Mouse (Mus musculus) intestine, embryonic 14.5 days (tissue): ENCODE results near the gene Lrwd1. TPM values are rescaled to one million over a fixed set of nuclear protein-coding genes. Genes with fewer than 3 reads are reported as not detected.
A peak's percentile ranks its signal among the peaks of the same experiment; 100 is the strongest.

Experiments
- ATAC-seq: fragments of 200-750 bp; cut with Nextera tagmentation; replicated peaks from 2 replicates; pipeline ENCODE4 v1.8.0; 2017; ENCODE audit warnings: low read depth, moderate number of reproducible peaks, moderate TSS enrichment, moderate library complexity; ENCODE audit not compliant: low FRiP score, low TSS enrichment
- DNase-seq: peaks from one replicate; pipeline ENCODE4 v3.0.0-alpha.2; 2018; ENCODE audit warnings: low spot score
- H3K27ac ChIP-seq: fragments of 300-500 bp; sonication (generic); 2 replicates; pipeline ENCODE4 v1.5.1; 2014; ENCODE audit warnings: low read depth, mild to moderate bottlenecking, control low read depth
- H3K27me3 ChIP-seq: fragments of 300-500 bp; sonication (generic); replicated peaks from 2 replicates; pipeline ENCODE4 v1.6.1; 2014; ENCODE audit warnings: low read length, control low read depth; ENCODE audit not compliant: control insufficient read depth, insufficient read depth
- H3K36me3 ChIP-seq: fragments of 300-500 bp; sonication (generic); 2 replicates; pipeline ENCODE4 v1.6.1; 2014; ENCODE audit warnings: low read length, control low read depth; ENCODE audit not compliant: control insufficient read depth, insufficient read depth
- H3K4me1 ChIP-seq: fragments of 300-500 bp; sonication (generic); replicated peaks from 2 replicates; pipeline ENCODE4 v1.6.1; 2014; ENCODE audit warnings: low read length, control low read depth, mixed read lengths; ENCODE audit not compliant: control insufficient read depth, insufficient read depth
- H3K4me2 ChIP-seq: fragments of 300-500 bp; sonication (generic); 2 replicates; pipeline ENCODE4 v1.6.1; 2014; ENCODE audit warnings: low read length
- H3K4me3 ChIP-seq: fragments of 300-500 bp; sonication (generic); 2 replicates; pipeline ENCODE4 v1.5.1; 2014; ENCODE audit warnings: low read depth, low read length, control low read depth, mixed read lengths
- H3K9ac ChIP-seq: fragments of 300-500 bp; sonication (generic); 2 replicates; pipeline ENCODE4 v1.6.1; 2014; ENCODE audit warnings: mild to moderate bottlenecking, low read length
- H3K9me3 ChIP-seq: fragments of 300-500 bp; sonication (generic); 2 replicates; pipeline ENCODE4 v1.6.1; 2016; ENCODE audit warnings: low read length, control low read depth; ENCODE audit not compliant: control insufficient read depth
- WGBS: fragments of 180-500 bp; shearing (Covaris S2); extraction: QIAGEN DNeasy Blood & Tissue Kit; methylation state at CpG from one replicate; pipeline ENCODE4 v1.1.7; 2014; 5-methylcytosine and 5-hydroxymethylcytosine counted together
- polyA plus RNA-seq: library from polyadenylated mRNA; unstranded; fragments of >200 nt; fragmentation: Nextera tagmentation; extraction: Ambion mirVana; gene quantifications from 2 replicates; pipeline ENCODE4 v1.2.1, GENCODE M21; 2014

The Lrwd1 gene
- polyA plus RNA-seq, 1 experiment from 2014 or later, result 33.7 TPM

DNA sequence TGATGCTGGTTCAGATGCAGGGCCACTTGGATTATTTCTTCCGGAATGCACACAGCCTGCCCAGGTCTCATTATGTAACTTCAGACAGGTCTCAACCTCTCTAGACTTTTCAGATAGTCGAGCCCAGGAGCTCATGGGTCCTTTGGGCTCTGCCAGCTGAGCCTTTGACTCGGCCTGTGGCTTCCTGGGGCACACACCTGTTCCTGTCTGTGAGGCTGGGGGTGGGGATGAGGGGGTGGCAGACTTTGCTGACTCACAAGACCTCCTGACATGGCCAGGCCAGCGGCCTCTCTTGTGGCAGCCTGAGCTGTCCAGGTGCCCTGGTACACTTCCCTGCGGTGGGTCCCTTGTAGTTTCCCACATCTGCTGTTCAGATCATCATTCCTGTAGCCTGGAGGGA, 43.9 kb downstream of the Lrwd1 start:
- 72% methylated on average over 5 of the region's 5 CpGs for WGBS
- Histone ChIP-seq H3K27ac (no peak overlapping the region), H3K9me3 (no peaks in the 10 kb centered on the region), H3K36me3 (peaks cover 8% of the 10 kb centered on the region; the same call in 1 of the 2 replicates), H3K4me1 (no peaks in the 10 kb centered on the region), H3K4me2 (no peak overlapping the region), H3K4me3 (no peak overlapping the region), H3K27me3 (no peaks in the 10 kb centered on the region), H3K9ac (no peak overlapping the region)
- ATAC-seq (no peak), DNase-seq (no peak)

- no peak overlapping the region for H3K9ac ChIP-seq
- no peaks in the 10 kb centered on the region for H3K27me3 ChIP-seq
- 0 out of 2 replicates have a peak, but pooled peaks cover 3% of the 10 kb centered on the region for H3K4me1 ChIP-seq
- no peak overlapping the region for H3K4me2 ChIP-seq
- H3K27ac ChIP-seq, result no peak overlapping the region
- no peak overlapping the region for H3K4me3 ChIP-seq
- WGBS, result 24% methylated on average over 14 of the region's 14 CpGs
- no peaks in the 10 kb centered on the region for H3K9me3 ChIP-seq
- ATAC-seq, result no peak
- H3K36me3 ChIP-seq, result peaks cover 8% of the 10 kb centered on the region; the same call in 1 of the 2 replicates
- DNase-seq, result no peak
Observed at GRCm38 (mm10) chr5:136088821-136089575, 46.9 kb downstream of the Lrwd1 start.

DNA sequence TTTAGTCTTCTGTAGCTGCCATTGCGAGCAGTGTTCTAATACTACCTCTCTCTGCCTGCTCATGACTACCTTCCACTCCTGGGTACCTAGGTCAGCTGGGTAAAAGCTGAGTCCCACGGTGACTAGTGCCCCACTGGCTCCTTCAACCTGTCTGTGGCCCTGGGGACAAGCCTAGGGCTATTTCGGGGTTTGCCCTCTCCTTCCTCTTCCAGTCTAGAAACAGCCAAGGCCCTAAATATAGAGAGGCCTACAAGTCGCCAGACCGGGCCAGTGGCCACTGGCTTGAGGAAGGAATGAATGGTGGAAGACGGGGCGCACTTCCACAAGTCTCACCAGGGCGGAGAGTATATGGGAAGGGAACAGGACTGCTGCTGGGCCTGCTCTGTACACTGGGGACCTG, 49.6 kb downstream of the Lrwd1 start:
- no peak for ATAC-seq
- 86% methylated on average over 8 of the region's 8 CpGs for WGBS

GRCm38 (mm10) chr5:136084891-136085651, 50.8 kb downstream of the Lrwd1 start:
- 0 out of 2 replicates have a peak, but pooled peaks cover 3% of the 10 kb centered on the region for H3K4me1 ChIP-seq
- no peaks in the 10 kb centered on the region for H3K27me3 ChIP-seq
- DNase-seq (peak; percentile 71), ATAC-seq (no peak; the same call in 1 of the 2 replicates)
- peak overlapping the region; percentile 63 for H3K4me3 ChIP-seq
- H3K4me2 ChIP-seq, result peak overlapping the region; percentile 96
- H3K27ac ChIP-seq, result no peak overlapping the region
- 0 out of 2 replicates have a peak overlapping the region, but pooled peaks have one; percentile 7 for H3K9ac ChIP-seq
- WGBS, result 13% methylated on average over 21 of the region's 21 CpGs
- H3K9me3 ChIP-seq, result no peaks in the 10 kb centered on the region
- H3K36me3 ChIP-seq, result no peaks in the 10 kb centered on the region

More for the DNA sequence above, 49.6 kb downstream of the Lrwd1 start:
- H3K4me2 ChIP-seq, result no peak overlapping the region
- peaks cover 8% of the 10 kb centered on the region; the same call in 1 of the 2 replicates for H3K36me3 ChIP-seq
- H3K9me3 ChIP-seq, result no peaks in the 10 kb centered on the region
- H3K4me3 ChIP-seq, result no peak overlapping the region
- 0 out of 2 replicates have a peak, but pooled peaks cover 3% of the 10 kb centered on the region for H3K4me1 ChIP-seq
- H3K27ac ChIP-seq, result no peak overlapping the region
- H3K9ac ChIP-seq, result no peak overlapping the region
- no peaks in the 10 kb centered on the region for H3K27me3 ChIP-seq
- DNase-seq, result no peak

DNA sequence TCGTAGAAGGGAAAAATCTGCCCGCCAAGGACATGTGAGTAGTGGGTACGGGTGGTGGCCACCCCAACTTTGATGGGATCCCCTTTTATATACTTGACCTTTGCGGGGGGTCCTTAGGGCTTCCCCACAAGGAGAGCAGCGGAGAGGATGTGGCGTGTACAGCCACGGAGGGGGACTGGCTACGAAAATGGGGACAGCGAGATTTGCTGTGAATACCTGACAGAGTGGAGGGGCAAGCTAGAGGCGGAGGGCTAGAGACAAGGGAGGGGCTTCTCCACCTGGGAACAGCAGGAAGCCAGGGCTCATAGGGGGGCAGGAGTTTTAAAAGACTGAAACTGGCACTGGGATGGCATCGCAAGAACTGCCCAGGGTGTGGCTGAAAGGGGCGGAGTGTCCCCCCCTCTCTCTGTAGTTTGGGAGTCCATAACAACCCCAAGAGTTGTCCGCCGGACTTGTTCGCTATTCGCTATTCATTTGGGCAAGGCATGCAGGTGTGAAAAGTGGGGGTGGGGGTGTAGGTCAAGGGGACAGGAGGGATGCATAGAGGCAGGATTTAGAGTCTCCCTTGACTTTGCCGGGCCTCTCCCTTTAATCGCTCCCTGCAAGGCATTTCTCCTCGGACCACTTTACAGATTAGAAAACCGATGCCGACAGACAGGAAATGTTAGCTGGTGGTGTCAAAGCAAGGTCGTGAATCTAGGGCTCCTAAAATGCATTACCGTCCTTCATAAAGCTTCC, 51.6 kb downstream of the Lrwd1 start:
- ATAC-seq (peak; percentile 22), DNase-seq (peak; percentile 58)
- peak overlapping the region; percentile 96 for H3K4me2 ChIP-seq
- no peaks in the 10 kb centered on the region for H3K9me3 ChIP-seq
- H3K36me3 ChIP-seq, result no peaks in the 10 kb centered on the region
- 0 out of 2 replicates have a peak, but pooled peaks cover 3% of the 10 kb centered on the region for H3K4me1 ChIP-seq
- H3K4me3 ChIP-seq, result peak overlapping the region; percentile 63
- 0 out of 2 replicates have a peak overlapping the region, but pooled peaks have one; percentile 19 for H3K27ac ChIP-seq
- 2% methylated on average over 23 of the region's 23 CpGs for WGBS
- no peaks in the 10 kb centered on the region for H3K27me3 ChIP-seq
- peak overlapping the region; percentile 54 for H3K9ac ChIP-seq

DNA sequence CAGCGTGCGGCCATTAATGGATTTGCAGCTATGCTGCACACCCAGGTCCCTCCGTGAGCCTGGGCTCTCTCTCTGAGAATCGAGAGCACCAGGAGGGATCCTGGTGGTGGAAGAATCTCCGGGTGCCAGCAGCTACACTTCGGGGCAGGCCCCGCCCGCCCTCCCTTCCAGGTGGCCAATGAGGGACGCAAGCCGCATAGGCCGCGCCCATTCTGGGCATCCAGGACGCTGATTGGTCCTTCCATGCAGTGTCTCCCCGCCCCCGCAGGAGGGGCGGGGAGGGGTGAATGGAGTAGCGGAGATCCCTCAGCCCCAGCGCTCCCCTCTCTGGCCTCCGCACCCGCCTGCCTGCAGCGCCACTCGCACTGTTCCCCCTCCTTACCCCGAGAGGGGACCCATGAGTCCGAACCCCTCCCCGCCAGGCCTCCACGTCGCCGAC, 52.2 kb downstream of the Lrwd1 start, which contains the start of gene Rasa4:
TSS of gene Rasa4 (plus strand) at position 248 of the 439 bp plus-strand sequence.
- Histone ChIP-seq H3K9me3 (no peaks in the 10 kb centered on the region), H3K36me3 (no peaks in the 10 kb centered on the region), H3K27me3 (no peaks in the 10 kb centered on the region), H3K4me1 (0 out of 2 replicates have a peak, but pooled peaks cover 3% of the 10 kb centered on the region), H3K9ac (peak within 1 kb of the TSS; percentile 54), H3K27ac (0 out of 2 replicates have a peak within 1 kb of the TSS, but pooled peaks have one; percentile 19), H3K4me3 (peak within 1 kb of the TSS; percentile 63), H3K4me2 (peak within 1 kb of the TSS; percentile 96)
- peak; percentile 94 for ATAC-seq
- 0% methylated on average over 27 of the region's 28 CpGs for WGBS
- DNase-seq, result peak; percentile 92

- Histone ChIP-seq H3K4me2 (no peak overlapping the region), H3K9ac (no peak overlapping the region), H3K36me3 (no peaks in the 10 kb centered on the region), H3K27ac (no peak overlapping the region), H3K4me1 (0 out of 2 replicates have a peak, but pooled peaks cover 3% of the 10 kb centered on the region), H3K4me3 (no peak overlapping the region), H3K27me3 (no peaks in the 10 kb centered on the region), H3K9me3 (no peaks in the 10 kb centered on the region)
- WGBS, result 71% methylated on average over 4 of the region's 4 CpGs
- ATAC-seq (no peak), DNase-seq (no peak)
Observed at GRCm38 (mm10) chr5:136082345-136082744, 53.5 kb downstream of the Lrwd1 start.

DNA sequence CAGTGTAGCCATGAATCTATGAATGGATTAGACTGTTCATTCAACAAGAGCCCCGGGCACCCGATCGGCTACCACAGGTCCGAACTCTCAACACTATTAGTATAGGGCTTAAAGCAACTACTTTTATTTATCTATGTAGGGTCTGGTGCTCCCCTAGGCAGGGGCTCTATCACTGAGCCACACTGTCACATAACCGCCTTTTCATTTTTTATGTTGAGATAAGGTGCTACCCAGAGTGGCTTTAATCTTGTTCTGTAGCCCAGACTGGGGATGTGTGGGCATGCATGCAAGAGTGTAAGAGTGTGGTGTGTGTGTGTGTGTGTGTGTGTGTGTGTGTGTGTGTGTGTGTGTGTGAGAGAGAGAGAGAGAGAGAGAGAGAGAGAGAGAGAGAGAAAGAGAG, 57.7 kb downstream of the Lrwd1 start:
- H3K4me2 ChIP-seq, result no peak overlapping the region
- H3K9ac ChIP-seq, result no peak overlapping the region
- H3K4me3 ChIP-seq, result no peak overlapping the region
- no peak for ATAC-seq
- no peaks in the 10 kb centered on the region for H3K36me3 ChIP-seq
- H3K27me3 ChIP-seq, result no peaks in the 10 kb centered on the region
- H3K4me1 ChIP-seq, result 0 out of 2 replicates have a peak, but pooled peaks cover 9% of the 10 kb centered on the region
- no peaks in the 10 kb centered on the region for H3K9me3 ChIP-seq
- no peak overlapping the region for H3K27ac ChIP-seq
- no peak for DNase-seq
- 84% methylated on average over 5 of the region's 5 CpGs for WGBS
